Mouse (Mus musculus) adrenal gland, adult (tissue): Measurements from ENCODE around the gene Hoxa5.

Experiments
- DNase-seq, 2 experiments: peaks; one replicate each; pipeline ENCODE4 v3.0.0; 2022 to 2023; ENCODE audit warnings: low spot score in 1 of 2; ENCODE audit not compliant: inconsistent age in 2 of 2

Hoxa5 gene

GRCm38 (mm10) chr6:52215771-52216535 is 11.6 kb upstream of the Hoxa5 start:
- DNase-seq = peak; percentile 30 to 68

GRCm38 (mm10) chr6:52215070-52215469 is 10.7 kb upstream of the Hoxa5 start:
- peak in 1 of 2 experiments; percentile 22 for DNase-seq

GRCm38 (mm10) chr6:52214271-52214670 is 9.9 kb upstream of the Hoxa5 start:
- peak in 1 of 2 experiments; percentile 17 for DNase-seq

GRCm38 (mm10) chr6:52213119-52213986 is 9.0 kb upstream of the Hoxa5 start, which contains the start of the genes Hoxa3 and Gm28308:
Hoxa3 (minus strand) TSS chr6:52213336.
Gm28308 (minus strand) TSS chr6:52213339.
- peak in 1 of 2 experiments; percentile 81 for DNase-seq

GRCm38 (mm10) chr6:52212556-52213118 is 8.2 kb upstream of the Hoxa5 start:
- peak; percentile 68 to 92 for DNase-seq

GRCm38 (mm10) chr6:52211961-52212360 is 7.6 kb upstream of the Hoxa5 start:
- DNase-seq = peak in 1 of 2 experiments; percentile 52

GRCm38 (mm10) chr6:52211170-52211935 is 7.0 kb upstream of the Hoxa5 start:
- peak; percentile 87 to 95 for DNase-seq

- DNase-seq = peak in 1 of 2 experiments; percentile 47
Observed at GRCm38 (mm10) chr6:52209685-52210046, 5.3 kb upstream of the Hoxa5 start.

GRCm38 (mm10) chr6:52208868-52209684 is 4.7 kb upstream of the Hoxa5 start:
- peak in 1 of 2 experiments; percentile 78 for DNase-seq

- DNase-seq = peak; percentile 80 to 92
Observed at GRCm38 (mm10) chr6:52208072-52208867, 3.9 kb upstream of the Hoxa5 start, which contains the start of gene Hoxa6. Hoxa6 (minus strand) TSS chr6:52208722.

- no peak for DNase-seq
Observed at GRCm38 (mm10) chr6:52207684-52207976, 3.2 kb upstream of the Hoxa5 start.

GRCm38 (mm10) chr6:52206882-52207683 is 2.7 kb upstream of the Hoxa5 start:
- DNase-seq = peak in 1 of 2 experiments; percentile 60

- DNase-seq = peak in 1 of 2 experiments; percentile 74
Observed at GRCm38 (mm10) chr6:52205638-52206621, 1.5 kb upstream of the Hoxa5 start.

GRCm38 (mm10) chr6:52205221-52205620 is 834 bp upstream of the Hoxa5 start:
- DNase-seq = no peak

- DNase-seq = peak; percentile 60 to 88
Observed at GRCm38 (mm10) chr6:52203371-52204049, 877 bp downstream of the Hoxa5 start.

GRCm38 (mm10) chr6:52203121-52203370 is 1.3 kb downstream of the Hoxa5 start:
- DNase-seq = peak in 1 of 2 experiments; percentile 88
